Mouse (Mus musculus) midbrain, postnatal 0 days (tissue): ENCODE measurements around the gene Slc27a5. TPM values are rescaled to one million over a fixed set of nuclear protein-coding genes. Genes with fewer than 3 reads are reported as not detected.

ENCODE experiments used
- ATAC-seq: fragments of 200-750 bp; cut with Nextera tagmentation; 2 replicates; pipeline ENCODE4 v1.8.0; 2017; ENCODE audit warnings: moderate number of reproducible peaks, mild to moderate bottlenecking, moderate TSS enrichment, moderate library complexity; ENCODE audit not compliant: low FRiP score
- DNase-seq: peaks from one replicate; pipeline ENCODE4 v3.0.0-alpha.2; 2015; ENCODE audit warnings: low spot score
- H3K27ac ChIP-seq: fragments of 300-500 bp; sonication (generic); 2 replicates; pipeline ENCODE4 v1.5.1; 2014; ENCODE audit warnings: low read depth, mild to moderate bottlenecking, low read length, mixed read lengths
- H3K27me3 ChIP-seq: fragments of 300-500 bp; sonication (generic); 2 replicates; pipeline ENCODE4 v1.6.1; 2014; ENCODE audit warnings: low read length, control low read depth, mixed read lengths; ENCODE audit not compliant: insufficient read depth
- H3K36me3 ChIP-seq: fragments of 300-500 bp; sonication (generic); 2 replicates; pipeline ENCODE4 v1.6.1; 2014; ENCODE audit warnings: low read length, control low read depth, mixed read lengths; ENCODE audit not compliant: insufficient read depth
- H3K4me1 ChIP-seq: fragments of 300-500 bp; sonication (generic); 2 replicates; pipeline ENCODE4 v1.6.1; 2014; ENCODE audit warnings: mild to moderate bottlenecking, control low read depth, antibody characterized with exemption, low read length, mixed read lengths; ENCODE audit not compliant: insufficient read depth
- H3K4me2 ChIP-seq: fragments of 300-500 bp; sonication (generic); 2 replicates; pipeline ENCODE4 v1.6.1; 2014; ENCODE audit warnings: low read depth, mild to moderate bottlenecking, low read length, mixed read lengths; ENCODE audit not compliant: poor library complexity, severe bottlenecking
- H3K4me3 ChIP-seq: fragments of 300-500 bp; sonication (generic); 2 replicates; pipeline ENCODE4 v1.5.1; 2014; ENCODE audit warnings: low read depth, mild to moderate bottlenecking, low read length, moderate library complexity
- H3K9ac ChIP-seq: fragments of 300-500 bp; sonication (generic); replicated peaks from 2 replicates; pipeline ENCODE4 v1.6.1; 2014; ENCODE audit warnings: mild to moderate bottlenecking, low read length, moderate library complexity, mixed read lengths; ENCODE audit not compliant: poor library complexity, severe bottlenecking
- H3K9me3 ChIP-seq: fragments of 300-500 bp; sonication (generic); 2 replicates; pipeline ENCODE4 v1.6.1; 2016; ENCODE audit warnings: low read length, control low read depth
- CTCF ChIP-seq: IDR thresholded peaks from 2 replicates; pipeline ENCODE4 v1.5.1; 2016; ENCODE audit warnings: antibody characterized with exemption, mild to moderate bottlenecking
- WGBS: fragments of 180-500 bp; shearing (Covaris S2); extraction: QIAGEN DNeasy Blood & Tissue Kit; methylation state at CpG from one replicate; pipeline ENCODE4 v1.1.7; 2014; 5-methylcytosine and 5-hydroxymethylcytosine counted together
- polyA plus RNA-seq: library from polyadenylated mRNA; unstranded; fragments of >200 nt; fragmentation: Nextera tagmentation; extraction: Ambion mirVana; gene quantifications from 2 replicates; pipeline ENCODE4 v1.2.1, GENCODE M21; 2015
- total RNA-seq: library from RNA; depleted of rRNA; stranded (reverse); fragments of >200 nt; gene quantifications from 2 replicates; pipeline ENCODE4 v1.2.3, GENCODE M21; 2014

The Slc27a5 gene
- total and polyA plus RNA-seq, 2 experiments from 2014 or later, result 0.21 TPM; not detected in 1

GRCm38 (mm10) chr7:13031069-13031468 is 33.1 kb upstream of the Slc27a5 start:
- no peaks in the 10 kb centered on the region for H3K27me3 ChIP-seq
- no peak for ATAC-seq
- TF ChIP-seq CTCF, result peak; percentile 68
- 67% methylated on average over 5 of the region's 5 CpGs for WGBS
- peaks cover 63% of the 10 kb centered on the region for H3K36me3 ChIP-seq
- H3K27ac ChIP-seq, result no peak overlapping the region
- H3K9ac ChIP-seq, result no peak overlapping the region
- peak; percentile 51 for DNase-seq
- H3K4me3 ChIP-seq, result no peak overlapping the region
- no peaks in the 10 kb centered on the region for H3K9me3 ChIP-seq
- H3K4me1 ChIP-seq, result peaks cover 6% of the 10 kb centered on the region
- H3K4me2 ChIP-seq, result no peak overlapping the region

GRCm38 (mm10) chr7:13028986-13029385 is 31.0 kb upstream of the Slc27a5 start:
- TF ChIP-seq CTCF, result no peak
- H3K4me1 ChIP-seq, result peaks cover 11% of the 10 kb centered on the region
- H3K27ac ChIP-seq, result no peak overlapping the region
- no peak for ATAC-seq
- H3K27me3 ChIP-seq, result no peaks in the 10 kb centered on the region
- no peak overlapping the region for H3K4me3 ChIP-seq
- peaks cover 57% of the 10 kb centered on the region for H3K36me3 ChIP-seq
- no peak for DNase-seq
- no peaks in the 10 kb centered on the region for H3K9me3 ChIP-seq
- no peak overlapping the region for H3K4me2 ChIP-seq
- WGBS, result 86% methylated on average over 4 of the region's 4 CpGs
- no peak overlapping the region for H3K9ac ChIP-seq

GRCm38 (mm10) chr7:13025511-13026112 is 27.6 kb upstream of the Slc27a5 start:
- Histone ChIP-seq H3K27ac (peak overlapping the region; percentile 99), H3K4me3 (peak overlapping the region; percentile 85), H3K27me3 (no peaks in the 10 kb centered on the region), H3K4me1 (peaks cover 5% of the 10 kb centered on the region; the same call in 1 of the 2 replicates), H3K9ac (peak overlapping the region; percentile 93), H3K4me2 (peak overlapping the region; percentile 96), H3K36me3 (peaks cover 41% of the 10 kb centered on the region), H3K9me3 (no peaks in the 10 kb centered on the region)
- 33% methylated on average over 4 of the region's 4 CpGs for WGBS
- ATAC-seq (no peak), DNase-seq (no peak)
- no peak for TF ChIP-seq CTCF

GRCm38 (mm10) chr7:13024805-13025204 is 26.8 kb upstream of the Slc27a5 start:
- peak; percentile 53; the same call in 1 of the 2 replicates for TF ChIP-seq CTCF
- WGBS, result under 1% methylated on average over 38 of the region's 44 CpGs

GRCm38 (mm10) chr7:13023928-13024731 is 26.1 kb upstream of the Slc27a5 start:
- TF ChIP-seq CTCF, result peak; percentile 28
- peak; percentile 97 for DNase-seq
- ATAC-seq, result peak; percentile 92
- no peaks in the 10 kb centered on the region for H3K9me3 ChIP-seq
- peak overlapping the region; percentile 93 for H3K9ac ChIP-seq
- H3K27ac ChIP-seq, result peak overlapping the region; percentile 99
- H3K4me2 ChIP-seq, result peak overlapping the region; percentile 96
- no peaks in the 10 kb centered on the region for H3K27me3 ChIP-seq
- H3K36me3 ChIP-seq, result peaks cover 26% of the 10 kb centered on the region
- peaks cover 5% of the 10 kb centered on the region; the same call in 1 of the 2 replicates for H3K4me1 ChIP-seq
- H3K4me3 ChIP-seq, result peak overlapping the region; percentile 85
- WGBS, result under 1% methylated on average over 78 of the region's 95 CpGs

More at GRCm38 (mm10) chr7:13024805-13025204, 26.8 kb upstream of the Slc27a5 start:
- Histone ChIP-seq H3K4me3 (peak overlapping the region; percentile 85), H3K9ac (peak overlapping the region; percentile 93), H3K27me3 (no peaks in the 10 kb centered on the region), H3K9me3 (no peaks in the 10 kb centered on the region), H3K4me1 (peaks cover 5% of the 10 kb centered on the region; the same call in 1 of the 2 replicates), H3K4me2 (peak overlapping the region; percentile 96), H3K36me3 (peaks cover 33% of the 10 kb centered on the region), H3K27ac (peak overlapping the region; percentile 99)
- ATAC-seq, result peak; percentile 67
- peak; percentile 85 for DNase-seq
